Mouse (Mus musculus) spleen, postnatal 36 days (tissue): ENCODE results near the gene Plpp3.

Experiments
- DNase-seq, 2 experiments: peaks; one replicate each; pipeline ENCODE4 v3.0.0; 2022; ENCODE audit warnings: low spot score in 2 of 2, mixed read lengths in 1 of 2

The Plpp3 gene

GRCm38 (mm10) chr4:105220849-105221248 lies 63.7 kb downstream of the Plpp3 start:
- DNase-seq, result no peak

GRCm38 (mm10) chr4:105221256-105221840 lies 64.2 kb downstream of the Plpp3 start:
- DNase-seq, result no peak

GRCm38 (mm10) chr4:105223101-105223924 lies 66.2 kb downstream of the Plpp3 start:
- DNase-seq, result no peak

- DNase-seq, result no peak
These were observed 66.8 kb downstream of the Plpp3 start for GRCm38 (mm10) chr4:105223925-105224300.

GRCm38 (mm10) chr4:105225512-105225911 lies 68.4 kb downstream of the Plpp3 start:
- DNase-seq, result peak in 1 of 2 experiments; percentile 29

- DNase-seq, result no peak
These were observed 69.2 kb downstream of the Plpp3 start for GRCm38 (mm10) chr4:105226351-105226750.

- no peak for DNase-seq
These were observed 73.0 kb downstream of the Plpp3 start for GRCm38 (mm10) chr4:105230127-105230526.

- no peak for DNase-seq
These were observed 83.1 kb downstream of the Plpp3 start for GRCm38 (mm10) chr4:105240233-105240632.

- no peak for DNase-seq
These were observed 87.8 kb downstream of the Plpp3 start for GRCm38 (mm10) chr4:105244931-105245330.

GRCm38 (mm10) chr4:105245479-105245944 lies 88.4 kb downstream of the Plpp3 start:
- peak; percentile 77 to 81 for DNase-seq

- peak; percentile 57 to 66 for DNase-seq
These were observed 89.2 kb downstream of the Plpp3 start for GRCm38 (mm10) chr4:105246331-105246730.

GRCm38 (mm10) chr4:105248161-105248560 lies 91.0 kb downstream of the Plpp3 start:
- DNase-seq, result no peak

- DNase-seq, result no peak
These were observed 92.1 kb downstream of the Plpp3 start for GRCm38 (mm10) chr4:105249283-105249682.

- no peak for DNase-seq
These were observed 93.8 kb downstream of the Plpp3 start for GRCm38 (mm10) chr4:105250946-105251345.

- DNase-seq, result peak; percentile 59 to 67
These were observed 94.9 kb downstream of the Plpp3 start for GRCm38 (mm10) chr4:105252044-105252443.

GRCm38 (mm10) chr4:105252571-105253200 lies 95.5 kb downstream of the Plpp3 start:
- DNase-seq, result peak; percentile 43 to 56

- peak; percentile 26 to 34 for DNase-seq
These were observed 96.5 kb downstream of the Plpp3 start for GRCm38 (mm10) chr4:105253453-105254341.

- DNase-seq, result peak; percentile 61 to 65
These were observed 97.2 kb downstream of the Plpp3 start for GRCm38 (mm10) chr4:105254365-105254764.

- no peak for DNase-seq
These were observed 98.0 kb downstream of the Plpp3 start for GRCm38 (mm10) chr4:105255185-105255584.

GRCm38 (mm10) chr4:105257667-105258560 lies 100.8 kb downstream of the Plpp3 start:
- no peak for DNase-seq

GRCm38 (mm10) chr4:105260385-105260784 lies 103.2 kb downstream of the Plpp3 start:
- DNase-seq, result no peak
